Mouse (Mus musculus) stomach, postnatal 0 days (tissue): Measurements from ENCODE around the gene Mc3r.

Experiments
- CTCF ChIP-seq: IDR thresholded peaks from 2 replicates; pipeline ENCODE4 v1.5.1; 2016; ENCODE audit warnings: antibody characterized with exemption, low read depth, mild to moderate bottlenecking, moderate library complexity
- EP300 ChIP-seq: optimal IDR thresholded peaks from 2 replicates; pipeline ENCODE3; 2016; ENCODE audit warnings: antibody characterized with exemption

DNA sequence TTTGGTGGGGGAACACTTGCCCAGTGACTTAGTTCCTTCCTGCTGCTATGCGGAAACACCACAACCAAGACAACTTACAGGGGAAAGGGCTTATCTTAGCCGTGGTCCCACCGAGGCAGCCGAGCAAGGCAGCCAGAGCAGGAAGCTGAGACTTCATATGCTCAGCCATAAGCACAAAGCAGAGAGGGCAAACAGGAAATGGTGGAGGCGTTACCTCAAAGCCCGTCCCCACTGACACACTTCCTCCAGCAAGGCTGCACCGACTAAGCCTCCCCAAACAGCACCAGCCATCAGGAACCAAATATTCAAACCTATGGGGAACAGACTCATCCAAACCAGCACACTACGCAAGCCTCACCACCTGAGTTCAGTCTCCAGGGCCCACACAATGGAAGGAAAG, 26.4 kb downstream of the Mc3r start:
- TF ChIP-seq EP300 (no peak), CTCF (no peak)
